Mouse (Mus musculus) heart, postnatal 0 days (tissue): ENCODE results near the gene Rarres1. TPM values are rescaled to one million over a fixed set of nuclear protein-coding genes. Genes with fewer than 3 reads are reported as not detected.

Experiments used
- ATAC-seq: fragments of 200-750 bp; cut with Nextera tagmentation; 2 replicates; pipeline ENCODE4 v1.8.0; 2017; ENCODE audit warnings: low read depth, moderate number of reproducible peaks, moderate library complexity; ENCODE audit not compliant: insufficient read depth
- DNase-seq: peaks from one replicate; pipeline ENCODE4 v3.0.0-alpha.2; 2016; ENCODE audit warnings: low spot score
- H3K27ac ChIP-seq: fragments of 300-500 bp; sonication (generic); 2 replicates; pipeline ENCODE4 v1.5.1; 2014; ENCODE audit warnings: low read depth, mild to moderate bottlenecking
- H3K27me3 ChIP-seq: fragments of 300-500 bp; sonication (generic); 2 replicates; pipeline ENCODE4 v1.6.1; 2014; ENCODE audit warnings: low read length, mixed read lengths; ENCODE audit not compliant: control insufficient read depth, insufficient read depth
- H3K36me3 ChIP-seq: fragments of 300-500 bp; sonication (generic); replicated peaks from 2 replicates; pipeline ENCODE4 v1.6.1; 2014; ENCODE audit warnings: low read length, mixed read lengths; ENCODE audit not compliant: control insufficient read depth, insufficient read depth
- H3K4me1 ChIP-seq: fragments of 300-500 bp; sonication (generic); 2 replicates; pipeline ENCODE4 v1.6.1; 2014; ENCODE audit warnings: antibody characterized with exemption; ENCODE audit not compliant: control insufficient read depth, insufficient read depth
- H3K4me2 ChIP-seq: fragments of 300-500 bp; sonication (generic); 2 replicates; pipeline ENCODE4 v1.6.1; 2014; ENCODE audit warnings: low read depth, mild to moderate bottlenecking, low read length, moderate library complexity
- H3K4me3 ChIP-seq: fragments of 300-500 bp; sonication (generic); 2 replicates; pipeline ENCODE4 v1.5.1; 2014; ENCODE audit warnings: low read depth, low read length
- H3K9ac ChIP-seq: fragments of 300-500 bp; sonication (generic); replicated peaks from 2 replicates; pipeline ENCODE4 v1.6.1; 2014; ENCODE audit warnings: low read depth, low read length, mixed read lengths
- H3K9me3 ChIP-seq: fragments of 300-500 bp; sonication (generic); replicated peaks from 2 replicates; pipeline ENCODE4 v1.6.1; 2016; ENCODE audit warnings: low read length; ENCODE audit not compliant: control insufficient read depth
- CTCF ChIP-seq: IDR thresholded peaks from 2 replicates; pipeline ENCODE4 v1.5.1; 2016; ENCODE audit warnings: antibody characterized with exemption, control low read depth, low read depth
- EP300 ChIP-seq: IDR thresholded peaks from 2 replicates; pipeline ENCODE4 v1.6.1; 2016; ENCODE audit warnings: antibody characterized with exemption, low read depth
- WGBS: fragments of 180-500 bp; shearing (Covaris S2); extraction: QIAGEN DNeasy Blood & Tissue Kit; methylation state at CpG from one replicate; pipeline ENCODE4 v1.1.7; 2014; 5-methylcytosine and 5-hydroxymethylcytosine counted together
- polyA plus RNA-seq: library from polyadenylated mRNA; unstranded; fragments of >200 nt; fragmentation: Nextera tagmentation; extraction: Ambion mirVana; gene quantifications from 2 replicates; pipeline ENCODE4 v1.2.1, GENCODE M21; 2015
- total RNA-seq: library from RNA; depleted of rRNA; stranded (reverse); fragments of >200 nt; gene quantifications from 2 replicates; pipeline ENCODE4 v1.2.3, GENCODE M21; 2014; ENCODE audit warnings: low replicate concordance

Rarres1 gene
- total and polyA plus RNA-seq, 2 experiments from 2014 or later, result 1.1 to 4.0 TPM

GRCm38 (mm10) chr3:67503878-67504277 lies 11.4 kb downstream of the Rarres1 start:
- Histone ChIP-seq H3K27me3 (no peaks in the 10 kb centered on the region), H3K36me3 (no peaks in the 10 kb centered on the region), H3K4me3 (no peak overlapping the region), H3K27ac (no peak overlapping the region), H3K9me3 (no peaks in the 10 kb centered on the region), H3K9ac (no peak overlapping the region), H3K4me2 (no peak overlapping the region), H3K4me1 (no peaks in the 10 kb centered on the region)
- DNase-seq (no peak), ATAC-seq (no peak)
- no peak for TF ChIP-seq CTCF
- TF ChIP-seq EP300, result no peak
- WGBS, result 8% methylated on average over 3 of the region's 3 CpGs

- WGBS, result 91% methylated on average over 4 of the region's 4 CpGs
- no peaks in the 10 kb centered on the region for H3K36me3 ChIP-seq
- DNase-seq (no peak), ATAC-seq (no peak)
- no peaks in the 10 kb centered on the region for H3K9me3 ChIP-seq
- H3K4me1 ChIP-seq, result no peaks in the 10 kb centered on the region
- H3K27ac ChIP-seq, result no peak overlapping the region
- H3K4me3 ChIP-seq, result no peak overlapping the region
- no peak overlapping the region for H3K9ac ChIP-seq
- no peak overlapping the region for H3K4me2 ChIP-seq
- TF ChIP-seq CTCF (no peak), EP300 (no peak)
- no peaks in the 10 kb centered on the region for H3K27me3 ChIP-seq
These were observed 15.9 kb downstream of the Rarres1 start for GRCm38 (mm10) chr3:67499406-67499791.

- TF ChIP-seq CTCF (no peak), EP300 (no peak)
- no peak overlapping the region for H3K4me2 ChIP-seq
- ATAC-seq, result no peak
These were observed 16.4 kb downstream of the Rarres1 start for GRCm38 (mm10) chr3:67498773-67499405.

GRCm38 (mm10) chr3:67497998-67498397 lies 17.3 kb downstream of the Rarres1 start:
- Histone ChIP-seq H3K9ac (no peak overlapping the region), H3K27ac (no peak overlapping the region), H3K9me3 (no peaks in the 10 kb centered on the region), H3K36me3 (no peaks in the 10 kb centered on the region), H3K4me2 (no peak overlapping the region), H3K4me3 (no peak overlapping the region), H3K27me3 (no peaks in the 10 kb centered on the region), H3K4me1 (no peaks in the 10 kb centered on the region)
- WGBS, result 75% methylated on average over 2 of the region's 2 CpGs
- TF ChIP-seq EP300, result no peak
- TF ChIP-seq CTCF, result no peak
- no peak for DNase-seq
- no peak for ATAC-seq

More at GRCm38 (mm10) chr3:67498773-67499405, 16.4 kb downstream of the Rarres1 start:
- no peak for DNase-seq
- Histone ChIP-seq H3K36me3 (no peaks in the 10 kb centered on the region), H3K4me3 (no peak overlapping the region), H3K27me3 (no peaks in the 10 kb centered on the region), H3K27ac (no peak overlapping the region), H3K9me3 (no peaks in the 10 kb centered on the region), H3K4me1 (no peaks in the 10 kb centered on the region), H3K9ac (no peak overlapping the region)
- 67% methylated on average over 8 of the region's 8 CpGs for WGBS

GRCm38 (mm10) chr3:67496310-67496709 lies 19.0 kb downstream of the Rarres1 start:
- 81% methylated on average over 10 of the region's 10 CpGs for WGBS

GRCm38 (mm10) chr3:67493132-67493531 lies 22.2 kb downstream of the Rarres1 start:
- no peak for ATAC-seq
- WGBS, result 81% methylated on average over 8 of the region's 8 CpGs
- no peak overlapping the region for H3K9ac ChIP-seq

More at GRCm38 (mm10) chr3:67496310-67496709, 19.0 kb downstream of the Rarres1 start:
- no peak overlapping the region for H3K27ac ChIP-seq
- no peak overlapping the region for H3K9ac ChIP-seq
- H3K36me3 ChIP-seq, result no peaks in the 10 kb centered on the region
- H3K9me3 ChIP-seq, result no peaks in the 10 kb centered on the region
- H3K4me3 ChIP-seq, result no peak overlapping the region
- H3K27me3 ChIP-seq, result no peaks in the 10 kb centered on the region
- H3K4me2 ChIP-seq, result no peak overlapping the region
- no peaks in the 10 kb centered on the region for H3K4me1 ChIP-seq
- TF ChIP-seq EP300 (no peak), CTCF (no peak)
- ATAC-seq (no peak), DNase-seq (no peak)

More at GRCm38 (mm10) chr3:67493132-67493531, 22.2 kb downstream of the Rarres1 start:
- Histone ChIP-seq H3K4me2 (no peak overlapping the region), H3K9me3 (no peaks in the 10 kb centered on the region), H3K36me3 (no peaks in the 10 kb centered on the region), H3K27ac (no peak overlapping the region), H3K4me3 (no peak overlapping the region), H3K27me3 (no peaks in the 10 kb centered on the region), H3K4me1 (no peaks in the 10 kb centered on the region)
- TF ChIP-seq EP300 (no peak), CTCF (no peak)
- DNase-seq, result no peak
